Mouse (Mus musculus) neural tube, embryonic 14.5 days (tissue): ENCODE measurements around the gene Pltp. TPM values are rescaled to one million over a fixed set of nuclear protein-coding genes. Genes with fewer than 3 reads are reported as not detected.
A peak's percentile ranks its signal among the peaks of the same experiment; 100 is the strongest.
"Not testable (repeated sequence)": the region's sequence is repeated elsewhere in the genome, so short reads cannot be mapped to it uniquely, and the experiment has no call there.

ENCODE experiments used
- ATAC-seq: fragments of 200-750 bp; cut with Nextera tagmentation; 2 replicates; pipeline ENCODE4 v1.8.0; 2017; ENCODE audit warnings: low read depth, mild to moderate bottlenecking, moderate TSS enrichment, moderate library complexity
- H3K27ac ChIP-seq: fragments of 300-500 bp; sonication (generic); 2 replicates; pipeline ENCODE4 v1.5.1; 2014; ENCODE audit warnings: low read depth, mild to moderate bottlenecking, control low read depth, low read length, moderate library complexity, mixed read lengths
- H3K27me3 ChIP-seq: fragments of 300-500 bp; sonication (generic); 2 replicates; pipeline ENCODE4 v1.6.1; 2014; ENCODE audit warnings: low read length; ENCODE audit not compliant: control insufficient read depth, insufficient read depth
- H3K36me3 ChIP-seq: fragments of 300-500 bp; sonication (generic); 2 replicates; pipeline ENCODE4 v1.6.1; 2014; ENCODE audit warnings: low read length, mixed read lengths; ENCODE audit not compliant: control insufficient read depth, insufficient read depth
- H3K4me1 ChIP-seq: fragments of 300-500 bp; sonication (generic); 2 replicates; pipeline ENCODE4 v1.6.1; 2014; ENCODE audit warnings: low read length; ENCODE audit not compliant: control insufficient read depth, insufficient read depth
- H3K4me2 ChIP-seq: fragments of 300-500 bp; sonication (generic); 2 replicates; pipeline ENCODE4 v1.6.1; 2014; ENCODE audit warnings: mild to moderate bottlenecking, low read depth, low read length, control low read depth
- H3K4me3 ChIP-seq: fragments of 300-500 bp; sonication (generic); 2 replicates; pipeline ENCODE4 v1.5.1; 2014; ENCODE audit warnings: low read depth, low read length, control low read depth, mixed read lengths
- H3K9ac ChIP-seq: fragments of 300-500 bp; sonication (generic); replicated peaks from 2 replicates; pipeline ENCODE4 v1.6.1; 2014; ENCODE audit warnings: low read depth, mild to moderate bottlenecking, control low read depth, low read length, mixed read lengths
- H3K9me3 ChIP-seq: fragments of 300-500 bp; sonication (generic); 2 replicates; pipeline ENCODE4 v1.6.1; 2016; ENCODE audit warnings: low read length; ENCODE audit not compliant: control insufficient read depth
- WGBS: fragments of 180-500 bp; shearing (Covaris S2); extraction: QIAGEN DNeasy Blood & Tissue Kit; methylation state at CpG from one replicate; pipeline ENCODE4 v1.1.7; 2014; 5-methylcytosine and 5-hydroxymethylcytosine counted together
- polyA plus RNA-seq: library from polyadenylated mRNA; unstranded; fragments of >200 nt; fragmentation: Nextera tagmentation; extraction: Ambion mirVana; gene quantifications from 2 replicates; pipeline ENCODE4 v1.2.1, GENCODE M21; 2014

Gene Pltp
- polyA plus RNA-seq, 1 experiment from 2014 or later: 59.0 TPM

- no peaks in the 10 kb centered on the region for H3K27me3 ChIP-seq
- no peak overlapping the region for H3K9ac ChIP-seq
- H3K36me3 ChIP-seq: peaks cover 44% of the 10 kb centered on the region
- H3K4me2 ChIP-seq: no peak overlapping the region
- H3K4me3 ChIP-seq: no peak overlapping the region
- ATAC-seq: no peak
- no peaks in the 10 kb centered on the region for H3K9me3 ChIP-seq
- H3K4me1 ChIP-seq: peaks cover 22% of the 10 kb centered on the region
- H3K27ac ChIP-seq: no peak overlapping the region
- 36% methylated on average over 8 of the region's 9 CpGs for WGBS
Measured at GRCm38 (mm10) chr2:164882619-164883018, 25.1 kb upstream of the Pltp start.

GRCm38 (mm10) chr2:164879568-164880277 lies 22.2 kb upstream of the Pltp start:
- peak overlapping the region; percentile 96 for H3K4me3 ChIP-seq
- no peaks in the 10 kb centered on the region for H3K27me3 ChIP-seq
- H3K9me3 ChIP-seq: no peaks in the 10 kb centered on the region
- H3K9ac ChIP-seq: peak overlapping the region; percentile 100
- H3K4me2 ChIP-seq: peak overlapping the region; percentile 99
- peak; percentile 87 for ATAC-seq
- peaks cover 22% of the 10 kb centered on the region for H3K4me1 ChIP-seq
- under 1% methylated on average over 62 of the region's 72 CpGs for WGBS
- H3K27ac ChIP-seq: peak overlapping the region; percentile 100
- H3K36me3 ChIP-seq: peaks cover 15% of the 10 kb centered on the region

- Histone ChIP-seq H3K4me1 (peaks cover 22% of the 10 kb centered on the region), H3K9me3 (no peaks in the 10 kb centered on the region), H3K4me3 (peak within 1 kb of the TSS; percentile 96), H3K36me3 (peaks cover 11% of the 10 kb centered on the region), H3K27ac (peak within 1 kb of the TSS; percentile 100), H3K27me3 (no peaks in the 10 kb centered on the region), H3K9ac (peak within 1 kb of the TSS; percentile 100), H3K4me2 (peak within 1 kb of the TSS; percentile 99)
- under 1% methylated on average over 40 of the region's 40 CpGs for WGBS
- peak; percentile 88 for ATAC-seq
Measured at GRCm38 (mm10) chr2:164879228-164879567, 21.7 kb upstream of the Pltp start, which contains the start of gene Pcif1. TSS of gene Pcif1 (plus strand) at chr2:164879304.

- peak; percentile 39 for ATAC-seq
- Histone ChIP-seq H3K9ac (peak overlapping the region; percentile 100), H3K9me3 (no peaks in the 10 kb centered on the region), H3K4me3 (peak overlapping the region; percentile 96), H3K27me3 (no peaks in the 10 kb centered on the region), H3K36me3 (peaks cover 7% of the 10 kb centered on the region; the same call in 1 of the 2 replicates), H3K27ac (peak overlapping the region; percentile 100), H3K4me2 (peak overlapping the region; percentile 99), H3K4me1 (peaks cover 22% of the 10 kb centered on the region)
- under 1% methylated on average over 28 of the region's 28 CpGs for WGBS
Measured at GRCm38 (mm10) chr2:164878509-164879227, 21.2 kb upstream of the Pltp start.

GRCm38 (mm10) chr2:164877376-164878215 lies 20.1 kb upstream of the Pltp start:
- H3K27me3 ChIP-seq, H3K36me3 ChIP-seq, H3K27ac ChIP-seq, H3K9ac ChIP-seq, H3K9me3 ChIP-seq, ATAC-seq: not testable (repeated sequence)
- WGBS: 72% methylated on average over 11 of the region's 11 CpGs
- H3K4me3 ChIP-seq: peak overlapping the region; percentile 96
- peaks cover 19% of the 10 kb centered on the region for H3K4me1 ChIP-seq
- H3K4me2 ChIP-seq: peak overlapping the region; percentile 99

- not testable (repeated sequence) for H3K4me2 ChIP-seq, ATAC-seq, H3K9ac ChIP-seq, H3K9me3 ChIP-seq, H3K4me3 ChIP-seq, H3K27me3 ChIP-seq, H3K27ac ChIP-seq, H3K36me3 ChIP-seq
- 48% methylated on average over 2 of the region's 2 CpGs for WGBS
- H3K4me1 ChIP-seq: peaks cover 16% of the 10 kb centered on the region
Measured at GRCm38 (mm10) chr2:164875648-164876047, 18.1 kb upstream of the Pltp start.

GRCm38 (mm10) chr2:164874239-164874769 lies 16.8 kb upstream of the Pltp start:
- Histone ChIP-seq H3K27me3 (no peaks in the 10 kb centered on the region), H3K27ac (no peak overlapping the region), H3K4me1 (peaks cover 9% of the 10 kb centered on the region; the same call in 1 of the 2 replicates), H3K9me3 (no peaks in the 10 kb centered on the region), H3K9ac (no peak overlapping the region), H3K4me2 (no peak overlapping the region), H3K36me3 (no peaks in the 10 kb centered on the region), H3K4me3 (no peak overlapping the region)
- WGBS: 6% methylated on average over 1 of the region's 1 CpGs
- ATAC-seq: no peak

GRCm38 (mm10) chr2:164873621-164874020 lies 16.1 kb upstream of the Pltp start:
- no peaks in the 10 kb centered on the region for H3K9me3 ChIP-seq
- H3K4me2 ChIP-seq: no peak overlapping the region
- WGBS: 51% methylated on average over 3 of the region's 3 CpGs
- H3K9ac ChIP-seq: no peak overlapping the region
- no peaks in the 10 kb centered on the region for H3K27me3 ChIP-seq
- H3K4me3 ChIP-seq: no peak overlapping the region
- H3K36me3 ChIP-seq: no peaks in the 10 kb centered on the region
- peaks cover 7% of the 10 kb centered on the region; the same call in 1 of the 2 replicates for H3K4me1 ChIP-seq
- H3K27ac ChIP-seq: no peak overlapping the region
- no peak for ATAC-seq
